Mouse (Mus musculus) brain, embryonic 14.5 days (tissue): ENCODE measurements around the gene Apba1.

ENCODE experiments used
- CTCF ChIP-seq: fragments of 200-500 bp; IDR thresholded peaks from 2 replicates; pipeline ENCODE4 v1.5.1; 2012; ENCODE audit warnings: inconsistent platforms, mild to moderate bottlenecking, moderate library complexity, borderline replicate concordance; ENCODE audit not compliant: insufficient read depth, insufficient read length; ENCODE audit errors: extremely low read depth
- POLR2A ChIP-seq: fragments of 200-500 bp; IDR thresholded peaks from 2 replicates; pipeline ENCODE4 v1.6.1; 2012; ENCODE audit warnings: mild to moderate bottlenecking, inconsistent platforms, borderline replicate concordance; ENCODE audit not compliant: poor library complexity, insufficient read depth, insufficient read length, severe bottlenecking; ENCODE audit errors: extremely low read depth

GRCm38 (mm10) chr19:23874502-23874901, 115.8 kb downstream of the Apba1 start:
- TF ChIP-seq CTCF (no peak), POLR2A (no peak)
